Mouse (Mus musculus) bone marrow macrophage, adult 2 months (primary cell): ENCODE results near the gene Nckap1l. TPM values are rescaled to one million over a fixed set of nuclear protein-coding genes. Genes with fewer than 3 reads are reported as not detected.
A peak's percentile ranks its signal among the peaks of the same experiment; 100 is the strongest.
"Not testable (repeated sequence)": the region's sequence is repeated elsewhere in the genome, so short reads cannot be mapped to it uniquely, and the experiment has no call there.

Experiments
- H3K27ac ChIP-seq: 2 replicates; pipeline ENCODE4 v1.5.1; 2012; ENCODE audit warnings: low read depth, low read length; ENCODE audit not compliant: insufficient read depth
- H3K4me1 ChIP-seq: 2 replicates; pipeline ENCODE4 v1.6.1; 2012; ENCODE audit warnings: low read length; ENCODE audit not compliant: control insufficient read depth, insufficient read depth
- H3K4me3 ChIP-seq: 2 replicates; pipeline ENCODE4 v1.5.1; 2012; ENCODE audit warnings: mild to moderate bottlenecking, low read length, moderate library complexity; ENCODE audit not compliant: insufficient read depth
- CTCF ChIP-seq: IDR thresholded peaks from 2 replicates; pipeline ENCODE4 v1.5.1; 2012; ENCODE audit warnings: low read depth, mild to moderate bottlenecking, low read length, moderate library complexity
- POLR2A ChIP-seq: IDR thresholded peaks from 2 replicates; pipeline ENCODE4 v1.6.1; 2012; ENCODE audit warnings: mild to moderate bottlenecking, low read depth, low read length, borderline replicate concordance
- polyA plus RNA-seq: library from polyadenylated mRNA; stranded (reverse); fragments of >200 nt; gene quantifications from 2 replicates; pipeline ENCODE4 v1.2.4, GENCODE M21; 2012; ENCODE audit not compliant: missing spikeins, insufficient read depth, insufficient read length

Gene Nckap1l
- polyA plus RNA-seq = 330 and 354 TPM in 2 replicates

DNA sequence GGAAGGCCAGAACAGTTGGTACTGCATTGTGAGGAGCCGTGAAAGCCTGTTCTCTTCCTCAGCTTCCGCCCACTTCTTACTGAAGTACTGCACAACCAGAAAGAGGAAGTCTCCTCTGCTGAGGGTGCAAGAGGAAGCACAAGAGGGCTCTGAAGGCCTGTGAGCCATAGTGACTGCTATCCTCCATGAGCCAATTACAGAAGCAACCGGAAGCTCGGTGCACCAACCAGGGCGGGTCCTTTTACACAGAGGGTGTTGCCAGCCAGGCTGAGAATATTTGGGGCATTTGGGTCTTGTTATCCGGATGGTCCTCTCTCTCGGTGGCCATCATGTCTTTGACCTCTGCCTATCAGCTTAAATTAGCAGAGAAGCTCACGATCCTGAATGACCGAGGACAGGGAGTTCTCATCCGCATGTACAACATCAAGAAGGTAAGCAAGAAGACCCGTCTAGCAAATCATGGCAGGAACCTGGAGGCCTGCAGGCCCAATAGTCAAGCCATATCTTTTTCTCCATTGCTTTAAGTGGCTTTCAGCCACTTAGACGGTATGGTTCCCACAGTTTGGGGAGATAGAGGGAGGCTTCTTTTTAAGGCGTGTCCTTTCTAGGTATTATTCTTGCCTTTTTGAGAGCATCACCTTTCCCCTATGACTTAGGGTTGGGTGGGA is at the start of gene Nckap1l:
Gene Nckap1l, plus strand, starts transcription at position 244 of the 668 bp plus-strand sequence.
- H3K4me3 ChIP-seq = peak within 1 kb of the TSS; percentile 95
- peak within 1 kb of the TSS; percentile 84 for H3K27ac ChIP-seq
- peaks cover 5% of the 10 kb centered on the region for H3K4me1 ChIP-seq
- TF ChIP-seq CTCF = no peak
- no peak for TF ChIP-seq POLR2A

DNA sequence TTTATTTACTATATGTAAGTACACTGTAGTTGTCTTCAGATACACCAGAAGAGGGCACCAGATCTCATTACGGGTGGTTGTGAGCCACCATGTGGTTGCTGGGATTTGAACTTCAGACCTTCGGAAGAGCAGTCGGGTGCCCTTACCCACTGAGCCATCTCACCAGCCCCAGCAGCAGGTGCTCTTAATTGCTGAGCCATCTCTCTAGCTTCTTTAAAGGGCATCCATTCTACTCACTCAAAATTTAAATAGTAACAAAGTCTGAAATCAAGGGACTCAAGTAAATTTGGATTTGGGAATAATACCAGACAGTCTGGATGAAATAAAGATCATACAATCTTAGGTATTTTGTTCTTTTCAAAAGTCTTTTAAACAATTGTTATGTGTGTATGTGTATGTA is 48.0 kb upstream of the Nckap1l start:
- H3K4me1 ChIP-seq = peaks cover 14% of the 10 kb centered on the region
- not testable (repeated sequence) for H3K27ac ChIP-seq, H3K4me3 ChIP-seq

DNA sequence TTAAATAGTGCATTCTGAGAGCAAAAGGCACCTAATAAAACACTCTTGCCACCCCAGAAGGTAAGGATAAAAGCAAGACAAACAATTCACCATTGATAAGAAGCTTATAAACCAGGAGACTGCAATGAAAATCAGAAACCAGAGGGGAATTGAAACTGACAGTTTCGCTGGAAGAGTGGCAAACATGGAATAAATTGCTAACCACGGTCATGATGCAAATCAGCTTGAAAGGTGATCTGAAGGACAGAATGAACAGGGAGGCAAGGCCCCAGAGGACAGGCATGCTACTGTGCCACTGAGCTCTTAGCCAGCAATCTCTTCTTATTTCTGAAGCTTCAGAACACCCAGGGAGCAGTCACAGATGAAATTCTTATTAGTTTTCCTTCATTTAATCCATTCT is 26.6 kb upstream of the Nckap1l start:
- no peak overlapping the region for H3K27ac ChIP-seq
- no peak for TF ChIP-seq CTCF
- TF ChIP-seq POLR2A = no peak
- no peaks in the 10 kb centered on the region for H3K4me1 ChIP-seq
- H3K4me3 ChIP-seq = no peak overlapping the region

DNA sequence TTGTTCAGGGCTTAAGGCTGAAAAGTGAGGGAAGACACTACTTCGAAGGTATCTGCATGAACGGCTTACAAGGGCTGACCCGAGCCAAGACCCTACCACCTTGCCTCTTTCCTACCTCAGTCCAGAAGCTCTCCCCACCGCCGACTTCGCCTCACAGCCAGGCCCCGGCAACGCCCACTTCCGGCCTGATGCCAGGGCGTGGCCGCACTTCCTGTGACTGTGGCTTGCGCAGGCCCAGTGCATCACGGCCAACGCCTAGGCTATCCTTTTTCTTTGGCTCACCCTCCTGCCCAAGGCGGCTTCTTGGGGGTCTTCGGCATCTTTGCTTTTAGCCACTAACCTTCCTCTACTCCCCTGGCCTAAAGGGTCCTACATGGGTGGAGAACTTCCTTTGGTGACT is 23.4 kb upstream of the Nckap1l start, which contains the start of gene Gtsf1:
Gene Gtsf1, minus strand, starts transcription at position 230 of the 400 bp plus-strand sequence.
- TF ChIP-seq POLR2A = no peak
- no peak for TF ChIP-seq CTCF
- no peak within 1 kb of the TSS for H3K4me3 ChIP-seq

DNA sequence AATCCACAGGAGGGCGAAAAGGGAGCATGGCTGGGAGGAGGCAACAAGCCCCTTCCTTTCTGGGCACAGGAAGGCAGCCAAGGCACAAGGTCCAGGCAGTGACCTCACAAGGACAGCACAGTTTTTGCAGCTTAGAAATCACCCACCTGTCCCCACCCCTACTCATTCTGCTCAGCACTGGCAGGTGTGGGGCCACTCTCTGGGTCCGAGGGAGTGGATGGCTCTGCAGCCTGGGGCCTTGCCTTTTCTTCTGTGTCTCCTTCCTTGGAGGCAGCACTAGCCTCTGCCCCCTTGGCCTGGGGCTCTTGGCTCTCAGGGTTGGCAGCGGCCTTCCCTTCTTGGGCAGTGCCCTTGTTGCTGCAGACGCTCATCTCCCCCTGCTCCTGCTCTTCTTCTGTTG is 7.6 kb upstream of the Nckap1l start:
- not testable (repeated sequence) for H3K4me3 ChIP-seq, H3K27ac ChIP-seq, H3K4me1 ChIP-seq

More for the DNA sequence above, 23.4 kb upstream of the Nckap1l start, which contains the start of gene Gtsf1:
- Histone ChIP-seq H3K4me1 (no peaks in the 10 kb centered on the region), H3K27ac (no peak within 1 kb of the TSS)

DNA sequence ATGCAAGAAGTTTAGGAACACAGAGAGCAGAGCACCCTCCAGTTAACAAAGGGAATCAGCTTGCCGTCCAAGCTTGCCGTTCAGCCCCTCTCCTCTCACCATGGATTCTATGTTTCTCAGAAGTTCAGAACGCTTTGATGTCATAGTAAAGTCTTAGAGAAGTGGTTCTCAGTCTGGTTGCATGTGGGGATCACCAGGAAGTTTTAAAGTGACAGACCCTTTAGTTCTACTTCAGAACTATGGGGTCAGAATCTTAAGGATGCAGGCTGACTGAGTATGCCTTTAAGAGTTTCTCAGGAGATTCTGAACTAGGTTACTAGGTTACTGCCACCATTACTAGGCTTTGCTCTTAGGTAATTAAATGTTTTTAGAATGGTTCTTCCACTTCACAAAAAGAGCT is 5.2 kb upstream of the Nckap1l start, which contains the start of gene Gtsf2:
Gene Gtsf2, minus strand, starts transcription at position 101 of the 400 bp plus-strand sequence.
- TF ChIP-seq POLR2A (no peak), CTCF (no peak)
- Histone ChIP-seq H3K4me3 (no peak within 1 kb of the TSS), H3K27ac (no peak within 1 kb of the TSS), H3K4me1 (no peaks in the 10 kb centered on the region)

DNA sequence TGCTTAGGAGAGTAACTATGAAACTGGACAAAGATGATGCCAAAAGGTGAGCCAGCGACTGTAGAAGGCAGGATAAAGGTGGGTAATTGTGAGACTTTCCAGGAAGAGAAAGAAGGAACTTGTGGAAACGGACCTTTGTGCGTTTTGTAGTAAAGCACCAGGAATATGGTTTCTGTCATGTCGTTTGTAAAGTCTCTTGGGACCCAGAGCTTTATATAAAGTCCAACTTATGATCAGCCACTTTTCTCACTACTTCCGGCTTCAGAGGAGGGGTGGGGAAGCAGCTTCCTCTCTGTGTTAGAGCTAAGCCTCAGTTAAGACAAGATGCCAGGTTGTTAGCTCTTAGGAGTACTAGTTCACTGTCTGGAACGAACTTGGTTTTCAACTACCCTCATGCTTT is 855 bp downstream of the Nckap1l start:
- peak overlapping the region; percentile 95 for H3K4me3 ChIP-seq
- H3K4me1 ChIP-seq = peaks cover 9% of the 10 kb centered on the region
- peak overlapping the region; percentile 84 for H3K27ac ChIP-seq
- no peak for TF ChIP-seq POLR2A
- TF ChIP-seq CTCF = no peak

DNA sequence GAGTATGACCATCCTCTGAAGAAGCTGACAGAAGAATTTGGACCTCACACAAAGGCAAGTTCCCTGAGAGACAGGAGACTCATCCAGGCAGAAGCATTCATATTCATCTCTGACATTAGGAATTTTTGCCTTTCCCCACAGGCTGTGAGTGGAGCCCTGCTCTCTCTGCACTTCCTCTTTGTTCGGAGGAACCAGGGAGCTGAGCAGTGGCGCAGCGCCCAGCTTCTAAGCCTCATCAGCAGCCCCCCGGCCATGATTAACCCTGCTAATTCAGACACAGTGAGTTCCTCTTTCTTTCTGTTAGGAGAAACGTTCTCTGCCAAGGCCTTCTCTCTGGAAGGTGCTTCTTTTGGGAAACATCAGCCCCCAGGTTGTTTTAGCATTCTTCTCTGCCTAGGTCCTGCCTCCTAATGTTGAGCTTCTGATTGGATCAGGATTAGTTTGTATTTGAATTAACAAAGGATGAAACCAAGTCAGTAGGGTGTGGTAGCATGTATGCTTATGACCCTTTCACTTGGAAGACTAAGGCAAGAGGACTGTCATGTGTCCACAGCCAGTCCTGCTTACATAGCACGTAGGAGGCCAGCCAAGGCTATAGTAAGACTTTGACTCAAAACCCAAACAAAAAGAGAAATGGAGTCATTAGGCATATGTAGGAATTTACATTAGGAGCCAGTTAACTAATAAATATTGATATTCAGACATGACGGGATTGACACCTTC is 9.1 kb downstream of the Nckap1l start:
- no peak for TF ChIP-seq POLR2A
- no peak for TF ChIP-seq CTCF
- Histone ChIP-seq H3K27ac (peak overlapping the region; percentile 75), H3K4me3 (no peak overlapping the region), H3K4me1 (peaks cover 40% of the 10 kb centered on the region)

DNA sequence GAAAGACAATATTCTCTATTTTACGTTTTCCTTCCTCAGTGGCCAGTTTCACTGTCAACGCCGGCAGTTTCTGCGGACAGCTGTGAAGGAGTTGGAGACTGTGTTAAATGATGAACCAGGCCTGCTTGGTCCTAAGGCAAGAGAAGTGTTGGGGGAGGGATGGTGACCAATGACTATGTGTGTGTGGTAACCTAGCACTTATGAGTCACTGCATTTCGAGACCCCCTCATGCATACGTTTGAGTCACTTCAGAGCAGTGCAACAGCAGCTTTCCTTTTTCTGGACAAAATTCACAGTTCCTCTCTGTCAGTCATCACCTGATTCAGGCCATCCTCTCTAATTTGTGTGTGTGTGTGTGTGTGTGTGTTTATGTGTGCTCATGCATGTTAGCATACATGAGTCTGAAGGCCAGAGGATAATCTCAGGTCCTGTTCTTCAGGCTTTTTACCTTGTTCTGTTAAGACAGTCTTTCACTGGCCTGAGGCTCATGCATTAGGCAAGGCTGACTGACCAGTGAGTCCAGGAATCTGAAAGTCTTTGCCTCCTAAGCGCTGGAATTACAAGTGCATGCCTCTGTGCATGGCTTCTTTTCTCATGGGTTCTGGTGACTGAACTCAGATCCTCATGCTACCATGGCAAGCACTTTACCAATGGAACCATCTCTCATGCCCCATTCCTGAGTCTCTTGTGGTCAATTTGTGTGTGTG is 18.0 kb downstream of the Nckap1l start:
- TF ChIP-seq POLR2A = no peak
- TF ChIP-seq CTCF = no peak
- H3K27ac ChIP-seq = 0 out of 2 replicates have a peak overlapping the region, but pooled peaks have one; percentile 7
- peaks cover 33% of the 10 kb centered on the region for H3K4me1 ChIP-seq
- no peak overlapping the region for H3K4me3 ChIP-seq

DNA sequence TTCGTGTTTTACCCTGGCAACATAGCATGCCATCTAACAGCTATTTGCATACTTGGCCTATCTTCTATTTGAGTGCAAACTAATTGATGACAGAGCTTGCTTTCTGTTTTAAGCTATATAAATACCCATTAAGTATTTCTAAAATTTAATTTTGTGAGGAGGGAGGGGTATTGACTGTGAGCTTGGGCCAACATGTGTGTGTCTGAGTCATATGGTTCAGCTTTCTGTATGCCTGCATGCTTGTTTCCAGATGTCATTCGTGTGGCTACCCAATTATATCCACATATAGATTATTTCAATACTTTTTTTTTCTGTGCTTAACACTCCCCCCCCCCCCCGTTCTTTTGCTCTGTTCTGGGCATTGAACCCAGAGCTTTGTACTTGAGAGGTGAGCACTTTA is 18.7 kb downstream of the Nckap1l start:
- Histone ChIP-seq H3K27ac (no peak overlapping the region), H3K4me1 (peaks cover 29% of the 10 kb centered on the region), H3K4me3 (no peak overlapping the region)
- TF ChIP-seq CTCF (no peak), POLR2A (no peak)
